Mouse (Mus musculus) heart, adult 10 weeks (tissue): ENCODE measurements around the gene Lyz1. TPM values are rescaled to one million over a fixed set of nuclear protein-coding genes. Genes with fewer than 3 reads are reported as not detected.

ENCODE experiments used
- polyA plus RNA-seq: library from polyadenylated mRNA; stranded (reverse); fragments of 350-450 nt; fragmentation: Illumina TruSeq; extraction: RNeasy Lipid Tissue Mini Kit (QIAGEN cat#74804); gene quantifications from one replicate; pipeline ENCODE4 v1.2.3, GENCODE M21; 2014; ENCODE audit warnings: low read depth, low replicate concordance

Lyz1 gene
- 3.1 TPM for polyA plus RNA-seq

DNA sequence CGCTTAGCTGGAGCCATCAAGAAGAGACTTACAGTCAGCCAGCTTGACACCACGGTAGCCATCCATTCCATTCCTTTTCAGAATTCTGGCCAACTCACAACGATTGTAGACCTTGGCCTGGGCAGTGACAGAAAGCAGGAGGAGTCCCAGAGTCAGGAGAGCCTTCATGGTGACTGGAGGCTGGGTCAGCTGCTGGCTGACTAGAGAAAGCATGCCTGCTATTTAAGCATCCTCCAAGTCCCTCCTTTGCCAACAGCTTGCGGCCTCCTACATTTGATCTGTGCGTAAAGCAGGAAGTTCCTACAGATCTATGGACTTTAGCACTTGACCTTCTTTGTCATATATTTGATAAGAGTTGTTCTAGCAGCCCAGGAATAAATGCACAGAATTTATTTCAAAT, at the start of gene Lyz1:
TSS of gene Lyz1 (minus strand) at position 198 of the 400 bp plus-strand sequence.

DNA sequence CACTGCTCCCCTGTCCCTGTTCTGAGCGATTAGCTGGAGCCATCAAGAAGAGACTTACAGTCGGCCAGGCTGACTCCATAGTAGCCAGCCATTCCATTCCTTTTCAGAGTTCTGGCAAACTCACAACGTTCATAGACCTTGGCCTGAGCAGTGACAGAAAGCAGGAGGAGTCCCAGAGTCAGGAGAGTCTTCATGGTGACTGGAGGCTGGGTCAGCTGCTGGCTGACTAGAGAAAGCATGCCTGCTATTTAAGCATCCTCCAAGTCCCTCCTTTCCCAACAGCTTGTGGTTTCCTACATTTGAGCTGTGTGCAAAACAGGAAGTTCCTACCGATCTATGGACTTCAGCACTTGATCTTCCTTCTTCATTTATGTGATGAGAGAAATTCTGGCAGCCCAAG, 10.6 kb downstream of the Lyz1 start, which contains the start of gene Lyz2:
TSS of gene Lyz2 (minus strand) at position 273 of the 400 bp plus-strand sequence.

DNA sequence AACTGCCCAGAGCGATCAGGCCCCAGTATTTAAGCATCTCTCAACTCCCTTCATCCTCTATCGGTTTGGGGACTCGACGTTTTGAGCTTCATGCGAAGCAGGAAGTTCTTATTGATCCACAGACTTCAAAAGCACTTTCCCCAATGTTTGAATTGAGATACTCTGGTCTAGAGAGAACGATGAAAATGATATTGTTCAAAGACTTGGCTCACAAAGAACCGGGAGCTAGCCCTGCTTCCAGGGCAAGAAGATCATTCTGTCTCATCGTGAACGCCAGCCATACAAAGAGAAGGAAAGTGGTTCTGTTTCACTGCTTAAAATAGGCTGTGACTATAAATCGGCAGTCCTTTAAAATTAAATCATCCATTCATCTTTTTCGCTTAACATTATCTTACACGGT, 54.1 kb downstream of the Lyz1 start, which contains the start of gene 9530003J23Rik:
TSS of gene 9530003J23Rik (minus strand) at position 101 of the 400 bp plus-strand sequence.

Other genes starting within 250 kb of the Lyz1 start
- gene Lrrc10, start 247.5 kb downstream of the Lyz1 start, polyA plus RNA-seq: 181 TPM
- 143 TPM for gene Cct2, start 229.1 kb downstream of the Lyz1 start, polyA plus RNA-seq
- gene Frs2, start 144.3 kb downstream of the Lyz1 start, polyA plus RNA-seq: 17.4 TPM
- gene Yeats4, start 68.4 kb downstream of the Lyz1 start, polyA plus RNA-seq: 27.4 TPM
- not detected for gene 9530003J23Rik, start 54.2 kb downstream of the Lyz1 start, polyA plus RNA-seq
- 250 TPM for gene Lyz2, start 10.5 kb downstream of the Lyz1 start, polyA plus RNA-seq
- gene Cpsf6, start 87.1 kb upstream of the Lyz1 start, polyA plus RNA-seq: 22.6 TPM